Mouse (Mus musculus): ENCODE results near the gene Cd36.

- TF ChIP-seq USF1 (IDR thresholded peaks at IDR 0.05; ENCODE audit: low read depth) (no peak), POLR2A (IDR thresholded peaks at IDR 0.05; ENCODE audit: insufficient read length, low read depth) (no peak), MAX (IDR thresholded peaks at IDR 0.05; ENCODE audit: low read depth) (no peak)
Measured at GRCm38 (mm10) chr5:17753471-17754005, 135.1 kb downstream of the Cd36 start.

Data from myocyte (in vitro differentiated cells).